26 mouse cellular contexts compared by ENCODE assay signal in genomic region chr6:87104123-87104796, GRCm38 (mm10). TPM values are rescaled to one million over a fixed set of nuclear protein-coding genes. Genes with fewer than 3 reads are reported as not detected.
"Had no signal": no experiment of that assay in that cellular context is flagged by ENCODE, and none has a peak within 500 bp of the region (broad histone marks: within the 10 kb centered on the region; RNA-seq: fewer than 3 reads in every experiment).

D6Ertd527e (plus strand) TSS chr6:87104746.

- DNase-seq: kidney, adult 11 months; kidney, adult 8-10 months; kidney, postnatal 10 days; kidney, postnatal 36 days; layer of hippocampus, postnatal 36 days; left cerebral cortex, postnatal 4 days; liver; lung, adult 18-20 months; lung, postnatal 10 days; lung, postnatal 36 days; right cerebral cortex, adult 18-20 months; right cerebral cortex, postnatal 14 days; right cerebral cortex, postnatal 4 days; thymus, postnatal 36 days had no signal

- H3K27me3 ChIP-seq: intestine, embryonic 15.5 days; kidney, embryonic 15.5 days; lung, embryonic 15.5 days; midbrain, embryonic 13.5 days; neural tube, embryonic 12.5 days; neural tube, embryonic 15.5 days had no signal

- H3K4me2 ChIP-seq: intestine, embryonic 15.5 days; kidney, embryonic 15.5 days; liver, embryonic 12.5 days; liver, embryonic 15.5 days; lung, embryonic 15.5 days; midbrain, embryonic 13.5 days; neural tube, embryonic 12.5 days; neural tube, embryonic 15.5 days had no signal

- H3K4me3 ChIP-seq: intestine, embryonic 15.5 days; kidney, embryonic 15.5 days; liver, embryonic 12.5 days; liver, embryonic 15.5 days; lung, embryonic 15.5 days; midbrain, embryonic 13.5 days; neural tube, embryonic 12.5 days; neural tube, embryonic 15.5 days had no signal

- ATAC-seq: intestine, embryonic 15.5 days; liver, embryonic 12.5 days; midbrain, embryonic 13.5 days had no signal

- H3K36me3 ChIP-seq: intestine, embryonic 15.5 days; kidney, embryonic 15.5 days; liver, embryonic 12.5 days; liver, embryonic 15.5 days; lung, embryonic 15.5 days; midbrain, embryonic 13.5 days; neural tube, embryonic 12.5 days; neural tube, embryonic 15.5 days had no signal

- H3K27ac ChIP-seq: intestine, embryonic 15.5 days; kidney, embryonic 15.5 days; liver, embryonic 12.5 days; liver, embryonic 15.5 days; lung, embryonic 15.5 days; midbrain, embryonic 13.5 days; neural tube, embryonic 12.5 days; neural tube, embryonic 15.5 days; stomach, postnatal 0 days had no signal

- H3K9me3 ChIP-seq: intestine, embryonic 15.5 days; kidney, embryonic 15.5 days; liver, embryonic 12.5 days; liver, embryonic 15.5 days; lung, embryonic 15.5 days; midbrain, embryonic 13.5 days; neural tube, embryonic 12.5 days; neural tube, embryonic 15.5 days had no signal

- H3K9ac ChIP-seq: intestine, embryonic 15.5 days; kidney, embryonic 15.5 days; liver, embryonic 12.5 days; liver, embryonic 15.5 days; lung, embryonic 15.5 days; midbrain, embryonic 13.5 days; neural tube, embryonic 12.5 days; neural tube, embryonic 15.5 days had no signal

RNA-seq across cellular contexts. Expression of gene D6Ertd527e, which starts in this region (rescaled TPM):
- total RNA-seq: layer of hippocampus, adult 8-10 months; layer of hippocampus, postnatal 10 days; layer of hippocampus, postnatal 36 days; left cerebral cortex, postnatal 14 days had no signal
- polyA plus RNA-seq: liver, embryonic 15.5 days had no signal
